ENCODE assay signal across 8 mouse cellular contexts in genomic region chr5:32139516-32140037, GRCm38 (mm10). TPM values are rescaled to one million over a fixed set of nuclear protein-coding genes. Genes with fewer than 3 reads are reported as not detected.
A peak's percentile ranks its signal among the peaks of the same experiment; 100 is the strongest.
DNase-seq lines count a peak whose midpoint lies in the region; ATAC-seq and TF ChIP-seq lines count a peak whose summit lies in the region.

No protein-coding gene starts in this region.

- DNase-seq in midbrain, embryonic 10.5 days (ENCODE audit: low spot score) = peak; percentile 28
- peak; percentile 33 for DNase-seq in MEL-GATA-1-ER (ENCODE audit: extremely low read depth, low read depth)
- DNase-seq in cerebellum, postnatal 14 days = peak; percentile 69 to 84
- DNase-seq in heart, postnatal 10 days = peak; percentile 78 to 90
- DNase-seq in limb, embryonic 11.5 days (ENCODE audit: low spot score) = peak; percentile 56

- no peaks in the 10 kb centered on the region for H3K9me3 ChIP-seq in midbrain, embryonic 10.5 days (replicated peaks)
- no peaks in the 10 kb centered on the region for H3K9me3 ChIP-seq in midbrain, embryonic 16.5 days (replicated peaks; ENCODE audit: control insufficient read depth, low read length, poor library complexity, severe bottlenecking)
- H3K9me3 ChIP-seq in limb, embryonic 11.5 days (ENCODE audit: control insufficient read depth, low read length) = no peaks in the 10 kb centered on the region
- H3K9me3 ChIP-seq in hindbrain, embryonic 12.5 days (replicated peaks) = no peaks in the 10 kb centered on the region

- H3K4me2 ChIP-seq in midbrain, embryonic 16.5 days (ENCODE audit: low read length) = no peak overlapping the region
- no peak overlapping the region for H3K4me2 ChIP-seq in limb, embryonic 11.5 days (ENCODE audit: low read depth, severe bottlenecking)
- no peak overlapping the region for H3K4me2 ChIP-seq in hindbrain, embryonic 12.5 days (replicated peaks)

- no peak for TF ChIP-seq CTCF in olfactory bulb, adult 2 months (IDR thresholded peaks at IDR 0.05; ENCODE audit: insufficient read depth, low read depth, low read length)

- H3K4me3 ChIP-seq in midbrain, embryonic 10.5 days = no peak overlapping the region
- H3K4me3 ChIP-seq in midbrain, embryonic 16.5 days (ENCODE audit: low read depth, low read length) = no peak overlapping the region
- no peak overlapping the region for H3K4me3 ChIP-seq in limb, embryonic 11.5 days (ENCODE audit: low read depth, low read length)
- H3K4me3 ChIP-seq in olfactory bulb, adult 2 months (ENCODE audit: insufficient read depth, low read depth, low read length) = peak overlapping the region; percentile 14; the same call in 1 of the 2 replicates
- no peak overlapping the region for H3K4me3 ChIP-seq in hindbrain, embryonic 12.5 days

- no peak for TF ChIP-seq POLR2A in olfactory bulb, adult 2 months (IDR thresholded peaks at IDR 0.05; ENCODE audit: insufficient read depth, low read depth, low read length)

- H3K9ac ChIP-seq in midbrain, embryonic 16.5 days (ENCODE audit: low read depth, low read length) = no peak overlapping the region
- H3K9ac ChIP-seq in limb, embryonic 11.5 days (ENCODE audit: low read length) = no peak overlapping the region
- no peak overlapping the region for H3K9ac ChIP-seq in hindbrain, embryonic 12.5 days

- no peak overlapping the region for H3K27ac ChIP-seq in midbrain, embryonic 10.5 days (replicated peaks)
- H3K27ac ChIP-seq in midbrain, embryonic 16.5 days (ENCODE audit: low read length) = no peak overlapping the region
- H3K27ac ChIP-seq in limb, embryonic 11.5 days (replicated peaks; ENCODE audit: low read depth, low read length) = no peak overlapping the region
- no peak overlapping the region for H3K27ac ChIP-seq in olfactory bulb, adult 2 months (ENCODE audit: insufficient read depth, low read depth, low read length)
- H3K27ac ChIP-seq in hindbrain, embryonic 12.5 days = no peak overlapping the region

- intact Hi-C loops in heart, postnatal 10 days (cut with DNase I) = loop anchor here (2.0 to 10.0 kb wide), 6 partner anchors 59 to 577 kb away; partner anchors contain the start of gene Mrpl33

- H3K4me1 ChIP-seq in midbrain, embryonic 10.5 days = peaks cover 37% of the 10 kb centered on the region
- peaks cover 8% of the 10 kb centered on the region; the same call in 1 of the 2 replicates for H3K4me1 ChIP-seq in midbrain, embryonic 16.5 days (ENCODE audit: control insufficient read depth, insufficient read depth, low read length)
- H3K4me1 ChIP-seq in limb, embryonic 11.5 days (ENCODE audit: control insufficient read depth, insufficient read depth, low read length) = no peaks in the 10 kb centered on the region; the same call in none of the 2 replicates
- peaks cover 21% of the 10 kb centered on the region for H3K4me1 ChIP-seq in olfactory bulb, adult 2 months (ENCODE audit: control insufficient read depth, insufficient read depth, low read length)
- H3K4me1 ChIP-seq in hindbrain, embryonic 12.5 days = peaks cover 17% of the 10 kb centered on the region

- peaks cover 56% of the 10 kb centered on the region for H3K27me3 ChIP-seq in midbrain, embryonic 10.5 days (ENCODE audit: low read depth, poor library complexity, severe bottlenecking)
- H3K27me3 ChIP-seq in midbrain, embryonic 16.5 days (ENCODE audit: control insufficient read depth, insufficient read depth, low read depth, low read length) = peaks cover 31% of the 10 kb centered on the region
- H3K27me3 ChIP-seq in limb, embryonic 11.5 days (ENCODE audit: control insufficient read depth, insufficient read depth, low read length) = peaks cover 6% of the 10 kb centered on the region; the same call in 1 of the 2 replicates
- H3K27me3 ChIP-seq in hindbrain, embryonic 12.5 days = peaks cover 37% of the 10 kb centered on the region

- 46% methylated on average over 9 of the region's 9 CpGs for WGBS in midbrain, embryonic 10.5 days
- WGBS in midbrain, embryonic 16.5 days = 52% methylated on average over 9 of the region's 9 CpGs
- WGBS in limb, embryonic 11.5 days = 47% methylated on average over 9 of the region's 9 CpGs
- WGBS in olfactory bulb, adult 2 months = 28% methylated on average over 9 of the region's 9 CpGs
- 58% methylated on average over 9 of the region's 9 CpGs for WGBS in hindbrain, embryonic 12.5 days

- no peaks in the 10 kb centered on the region for H3K36me3 ChIP-seq in midbrain, embryonic 10.5 days
- no peaks in the 10 kb centered on the region for H3K36me3 ChIP-seq in midbrain, embryonic 16.5 days (ENCODE audit: control insufficient read depth, insufficient read depth, low read length)
- no peaks in the 10 kb centered on the region for H3K36me3 ChIP-seq in limb, embryonic 11.5 days (ENCODE audit: control insufficient read depth, insufficient read depth, low read length)
- no peaks in the 10 kb centered on the region for H3K36me3 ChIP-seq in hindbrain, embryonic 12.5 days

- no peak for ATAC-seq in midbrain, embryonic 16.5 days
- no peak for ATAC-seq in limb, embryonic 11.5 days (ENCODE audit: insufficient number of reproducible peaks, low FRiP score, low TSS enrichment, low read depth)
- no peak for ATAC-seq in hindbrain, embryonic 12.5 days (ENCODE audit: low FRiP score)

RNA-seq across cellular contexts. Expression of gene Fosl2, which starts 4.0 kb away (rescaled TPM):
- polyA plus RNA-seq in midbrain, embryonic 10.5 days (2016; fragmentation: Nextera tagmentation; extraction: Ambion mirVana) = 0.40 and 0.41 TPM in 2 replicates
- 0.37 and 0.55 TPM in 2 replicates for polyA plus RNA-seq in midbrain, embryonic 16.5 days (2015; fragmentation: Nextera tagmentation; extraction: Ambion mirVana)
- total RNA-seq in heart, postnatal 10 days (2021) = 10 to 100 TPM; 21.4 to 22.5 TPM
- 0.55 and 0.67 TPM in 2 replicates for polyA plus RNA-seq in limb, embryonic 11.5 days (2014; fragmentation: Nextera tagmentation; extraction: Ambion mirVana)
- not detected in 2 replicates for polyA plus RNA-seq in olfactory bulb, adult 2 months (2012; ENCODE audit: insufficient read depth, insufficient read length, low replicate concordance, missing spikeins)
- 1.0 and 1.2 TPM in 2 replicates for polyA plus RNA-seq in hindbrain, embryonic 12.5 days (2016; fragmentation: Nextera tagmentation; extraction: Ambion mirVana)

Comparison
In these comparisons a context has a peak if more than half of its experiments do, and no peak if none do; other contexts are left out.
1. DNase-seq: peak in every context shown above with its lines; median percentile 84 in heart, postnatal 10 days; 76 in cerebellum, postnatal 14 days; 56 in limb, embryonic 11.5 days; 33 in MEL-GATA-1-ER; 28 in midbrain, embryonic 10.5 days.